Mouse (Mus musculus) bone marrow, adult 2 months (tissue): Measurements from ENCODE around the gene Tas2r134.

Source experiments
- CTCF ChIP-seq: fragments of 200-500 bp; IDR thresholded peaks from 2 replicates; pipeline ENCODE4 v1.5.1; 2011; ENCODE audit warnings: low read length, control low read depth; ENCODE audit not compliant: control insufficient read depth, insufficient read depth
- POLR2A ChIP-seq: fragments of 200-500 bp; IDR thresholded peaks from 2 replicates; pipeline ENCODE4 v1.6.1; 2011; ENCODE audit warnings: low read depth, mild to moderate bottlenecking, control low read depth, low read length, borderline replicate concordance; ENCODE audit not compliant: control insufficient read depth

- TF ChIP-seq CTCF (no peak), POLR2A (no peak)
Measured at GRCm38 (mm10) chr2:51590308-51590707, 37.0 kb upstream of the Tas2r134 start.
